Mouse (Mus musculus) bone marrow macrophage, adult 2 months (primary cell): ENCODE data around the gene Lrrc4. TPM values are rescaled to one million over a fixed set of nuclear protein-coding genes. Genes with fewer than 3 reads are reported as not detected.

Experiments used
- H3K27ac ChIP-seq: 2 replicates; pipeline ENCODE4 v1.5.1; 2012; ENCODE audit warnings: low read depth, low read length; ENCODE audit not compliant: insufficient read depth
- H3K4me1 ChIP-seq: 2 replicates; pipeline ENCODE4 v1.6.1; 2012; ENCODE audit warnings: low read length; ENCODE audit not compliant: control insufficient read depth, insufficient read depth
- H3K4me3 ChIP-seq: 2 replicates; pipeline ENCODE4 v1.5.1; 2012; ENCODE audit warnings: mild to moderate bottlenecking, low read length, moderate library complexity; ENCODE audit not compliant: insufficient read depth
- CTCF ChIP-seq: IDR thresholded peaks from 2 replicates; pipeline ENCODE4 v1.5.1; 2012; ENCODE audit warnings: low read depth, mild to moderate bottlenecking, low read length, moderate library complexity
- POLR2A ChIP-seq: IDR thresholded peaks from 2 replicates; pipeline ENCODE4 v1.6.1; 2012; ENCODE audit warnings: mild to moderate bottlenecking, low read depth, low read length, borderline replicate concordance
- polyA plus RNA-seq: library from polyadenylated mRNA; stranded (reverse); fragments of >200 nt; gene quantifications from 2 replicates; pipeline ENCODE4 v1.2.4, GENCODE M21; 2012; ENCODE audit not compliant: missing spikeins, insufficient read depth, insufficient read length

Lrrc4 gene
- polyA plus RNA-seq, 1 experiment = 0.15 TPM

DNA sequence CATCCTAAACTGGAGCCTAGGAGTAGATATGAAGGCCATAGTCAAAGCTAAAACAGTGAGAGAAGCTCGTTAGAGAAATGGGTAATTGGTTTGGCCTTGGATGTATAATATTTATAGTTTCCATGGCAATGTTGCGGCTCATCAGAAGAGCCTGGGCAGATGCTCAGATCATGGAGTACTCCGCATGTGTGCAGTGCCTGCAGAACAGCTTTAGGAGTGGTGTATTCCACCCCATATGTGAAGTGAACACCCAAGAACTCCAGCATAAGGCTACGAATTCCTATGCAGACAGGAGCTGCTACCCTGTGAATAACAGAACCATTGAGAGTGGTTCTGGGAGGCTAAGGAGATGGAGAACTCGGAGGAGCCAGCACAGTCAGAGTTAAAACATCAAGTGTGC, 84.5 kb downstream of the Lrrc4 start:
- TF ChIP-seq CTCF = no peak
- no peak for TF ChIP-seq POLR2A

DNA sequence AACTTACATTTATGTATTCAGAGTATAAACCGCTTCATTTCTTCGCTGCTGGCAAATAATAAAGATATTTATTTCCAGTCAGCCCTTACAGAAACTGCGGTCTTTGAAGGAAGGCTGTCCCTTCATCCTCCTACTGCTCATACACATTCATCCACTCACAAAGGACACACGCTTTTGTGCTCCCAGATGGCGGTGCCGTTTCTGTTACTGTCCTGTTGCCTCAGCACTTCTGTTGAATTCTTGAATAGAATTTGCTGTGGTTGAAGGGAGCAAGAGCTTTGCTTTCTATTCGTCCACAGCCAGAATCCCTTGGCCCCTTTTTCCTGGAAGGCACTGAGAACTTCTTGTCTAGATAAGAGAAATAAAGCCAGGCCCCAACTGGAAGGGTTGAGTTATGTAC, 85.7 kb downstream of the Lrrc4 start:
- Histone ChIP-seq H3K4me1 (no peaks in the 10 kb centered on the region), H3K27ac (no peak overlapping the region), H3K4me3 (no peak overlapping the region)
- TF ChIP-seq POLR2A = no peak
- TF ChIP-seq CTCF = no peak

More for the DNA sequence above, 84.5 kb downstream of the Lrrc4 start:
- Histone ChIP-seq H3K27ac (no peak overlapping the region), H3K4me3 (no peak overlapping the region), H3K4me1 (peaks cover 2% of the 10 kb centered on the region; the same call in 1 of the 2 replicates)

DNA sequence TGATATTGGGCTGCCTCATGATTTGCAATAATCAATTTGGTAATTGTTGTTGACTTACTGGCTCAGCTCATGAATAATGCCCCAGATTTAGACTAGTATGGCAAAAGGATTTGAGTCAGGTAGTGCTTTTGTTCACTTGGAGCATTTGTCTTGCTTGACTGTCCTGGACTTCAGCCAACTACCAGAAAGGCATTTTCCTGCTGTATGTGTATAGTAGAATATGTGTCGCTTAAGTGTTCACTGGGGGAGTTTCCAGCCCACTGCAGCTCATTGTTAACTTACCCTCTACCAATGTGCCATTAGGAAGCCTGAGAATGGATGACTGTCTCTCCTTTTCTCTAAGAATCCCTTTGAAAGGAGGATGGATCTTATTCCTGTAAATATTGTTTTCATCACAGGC, 88.0 kb downstream of the Lrrc4 start:
- H3K4me3 ChIP-seq = no peak overlapping the region
- TF ChIP-seq CTCF (no peak), POLR2A (no peak)
- no peaks in the 10 kb centered on the region for H3K4me1 ChIP-seq
- H3K27ac ChIP-seq = no peak overlapping the region

DNA sequence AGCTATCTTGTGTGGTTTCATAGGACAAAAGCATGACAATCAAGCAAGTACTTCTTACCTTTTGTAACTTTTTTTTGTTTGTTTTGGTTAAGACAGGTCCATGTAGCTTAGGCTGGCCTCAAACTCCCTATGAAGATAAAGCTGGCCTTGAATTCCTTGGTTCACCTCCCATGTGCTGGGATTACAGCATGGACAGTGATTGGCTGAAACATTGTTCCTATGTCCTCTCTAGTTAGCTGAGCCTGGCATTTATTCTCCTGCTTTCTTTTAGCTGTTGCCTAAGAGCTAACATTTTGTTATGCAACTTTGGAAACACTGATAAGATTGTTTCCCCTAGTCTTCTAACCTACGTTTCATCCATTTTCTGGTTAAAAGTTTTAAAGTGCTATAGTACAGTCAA, 93.9 kb downstream of the Lrrc4 start:
- TF ChIP-seq POLR2A = no peak
- TF ChIP-seq CTCF = no peak
- Histone ChIP-seq H3K4me1 (peaks cover 4% of the 10 kb centered on the region; the same call in 1 of the 2 replicates), H3K4me3 (no peak overlapping the region), H3K27ac (no peak overlapping the region)

DNA sequence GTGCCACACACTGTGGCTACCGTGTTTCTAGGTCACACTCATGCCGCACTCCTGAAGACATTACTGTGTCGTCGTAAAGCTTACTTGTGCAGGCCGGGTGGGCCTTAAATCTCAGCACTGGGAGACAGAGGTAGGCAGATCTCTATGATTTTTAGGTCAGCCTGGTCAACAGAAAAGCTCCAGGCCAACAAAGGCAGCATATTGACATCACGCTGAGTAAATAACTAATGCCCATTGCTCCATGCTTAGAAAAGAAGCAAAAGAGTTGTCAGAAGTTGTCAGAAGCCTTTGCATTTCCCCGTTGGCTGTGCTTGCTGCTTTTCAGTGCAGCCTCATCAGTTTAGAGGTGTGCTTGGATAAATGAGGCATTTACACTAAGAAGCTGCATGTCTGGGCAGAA, 94.9 kb downstream of the Lrrc4 start:
- no peak overlapping the region for H3K27ac ChIP-seq
- no peak overlapping the region for H3K4me3 ChIP-seq
- TF ChIP-seq CTCF (no peak), POLR2A (no peak)
- H3K4me1 ChIP-seq = peaks cover 4% of the 10 kb centered on the region; the same call in 1 of the 2 replicates

DNA sequence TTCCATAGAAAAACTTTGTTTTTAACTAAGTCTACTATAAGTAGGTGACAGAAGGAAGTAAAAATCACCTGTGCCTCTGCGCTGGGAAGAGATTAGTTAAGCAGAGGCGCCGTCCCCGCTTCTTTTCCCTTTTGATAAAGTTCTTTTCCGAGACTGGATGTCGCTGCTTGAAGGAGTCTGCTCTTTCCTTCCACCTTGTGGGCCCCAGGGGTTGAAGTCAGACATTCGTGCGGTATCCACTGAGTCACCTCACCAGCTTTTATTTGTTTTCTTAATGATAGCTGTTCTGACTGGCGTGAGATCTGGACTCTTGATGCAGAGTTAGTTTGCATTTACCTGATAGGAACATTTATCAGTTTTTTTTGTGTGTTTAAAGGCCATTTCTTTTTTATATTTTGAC, 96.4 kb downstream of the Lrrc4 start:
- no peak for TF ChIP-seq CTCF
- no peak for TF ChIP-seq POLR2A
- no peak overlapping the region for H3K27ac ChIP-seq
- peaks cover 7% of the 10 kb centered on the region for H3K4me1 ChIP-seq
- no peak overlapping the region for H3K4me3 ChIP-seq

DNA sequence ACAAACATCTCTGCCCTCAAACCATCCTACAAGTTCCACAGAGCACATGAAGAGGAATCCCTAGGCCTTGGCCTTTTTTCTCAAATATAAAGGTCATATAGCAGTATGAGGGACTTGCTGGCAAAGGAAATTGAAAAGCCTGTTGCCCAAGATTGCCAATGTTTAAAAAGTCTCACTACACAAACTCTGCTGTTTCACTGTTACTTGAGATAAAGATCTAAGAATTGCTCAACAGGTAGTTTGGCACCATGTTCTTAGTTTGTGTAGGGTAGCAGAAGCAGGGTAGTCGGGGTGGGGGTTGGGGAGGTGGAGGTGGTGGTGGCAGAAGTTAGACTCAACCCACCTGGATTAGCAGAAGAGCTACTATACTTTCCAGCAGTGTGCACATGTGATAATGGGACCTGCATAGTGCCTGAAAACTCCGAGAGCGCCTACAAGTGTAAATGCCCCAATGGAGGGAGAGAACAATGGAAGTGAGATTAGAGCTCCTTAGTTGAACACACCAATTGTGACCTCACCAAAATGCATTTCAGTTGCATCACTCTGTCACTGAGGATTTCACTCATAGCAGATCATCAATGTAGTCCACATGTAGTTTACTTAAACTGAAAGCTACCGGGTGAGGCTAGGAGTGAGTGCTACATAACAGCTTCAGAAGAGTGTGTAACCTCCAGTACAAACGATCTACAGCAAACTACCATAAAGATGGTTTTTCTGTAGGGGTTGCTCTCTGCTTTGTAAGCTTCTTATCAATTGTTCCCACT, 97.5 kb downstream of the Lrrc4 start:
- Histone ChIP-seq H3K27ac (no peak overlapping the region), H3K4me3 (no peak overlapping the region), H3K4me1 (peaks cover 17% of the 10 kb centered on the region)
- no peak for TF ChIP-seq POLR2A
- no peak for TF ChIP-seq CTCF

DNA sequence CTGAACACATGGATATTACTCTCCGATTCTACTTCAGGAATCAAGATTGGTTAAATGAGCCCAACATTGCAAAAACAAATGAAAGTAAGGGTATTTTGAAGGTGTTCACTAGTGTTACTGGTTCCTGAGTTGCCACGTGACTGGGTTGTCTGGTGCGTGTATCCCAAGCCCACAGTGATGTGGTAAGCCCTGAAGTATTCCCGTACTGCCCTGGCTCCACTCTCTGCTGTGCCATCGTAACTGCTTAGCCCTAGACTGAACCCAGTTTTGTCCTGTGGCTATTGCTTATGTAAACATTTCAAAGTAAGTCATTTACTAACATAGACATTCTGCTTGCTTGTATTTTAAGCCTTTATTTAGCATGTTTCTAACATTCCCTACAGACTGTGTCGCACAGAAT, 100.3 kb downstream of the Lrrc4 start:
- H3K4me1 ChIP-seq = peaks cover 22% of the 10 kb centered on the region
- no peak overlapping the region for H3K4me3 ChIP-seq
- no peak overlapping the region for H3K27ac ChIP-seq
- TF ChIP-seq CTCF = no peak
- no peak for TF ChIP-seq POLR2A

DNA sequence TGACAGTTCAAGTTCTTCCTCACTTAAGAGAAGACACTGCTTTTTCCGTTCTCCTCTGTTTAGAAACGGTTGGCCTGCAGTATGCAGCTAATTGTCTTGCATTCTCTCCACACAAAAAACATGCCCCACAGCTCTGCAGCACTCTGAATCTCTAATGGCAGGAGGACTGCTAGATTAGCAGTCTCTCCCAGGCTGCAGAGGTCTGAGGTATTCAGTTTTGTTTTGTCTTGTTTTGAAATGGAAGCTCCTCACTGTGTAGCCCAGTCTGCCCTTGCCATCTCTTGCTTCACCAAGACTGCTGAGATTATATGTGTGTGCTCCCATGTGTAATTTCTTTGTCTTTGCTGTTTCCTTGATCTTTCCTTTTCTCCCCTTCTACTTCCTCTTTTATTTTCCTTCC, 101.9 kb downstream of the Lrrc4 start:
- no peak overlapping the region for H3K4me3 ChIP-seq
- TF ChIP-seq POLR2A (no peak), CTCF (no peak)
- H3K27ac ChIP-seq = peak overlapping the region; percentile 48
- peaks cover 22% of the 10 kb centered on the region for H3K4me1 ChIP-seq

DNA sequence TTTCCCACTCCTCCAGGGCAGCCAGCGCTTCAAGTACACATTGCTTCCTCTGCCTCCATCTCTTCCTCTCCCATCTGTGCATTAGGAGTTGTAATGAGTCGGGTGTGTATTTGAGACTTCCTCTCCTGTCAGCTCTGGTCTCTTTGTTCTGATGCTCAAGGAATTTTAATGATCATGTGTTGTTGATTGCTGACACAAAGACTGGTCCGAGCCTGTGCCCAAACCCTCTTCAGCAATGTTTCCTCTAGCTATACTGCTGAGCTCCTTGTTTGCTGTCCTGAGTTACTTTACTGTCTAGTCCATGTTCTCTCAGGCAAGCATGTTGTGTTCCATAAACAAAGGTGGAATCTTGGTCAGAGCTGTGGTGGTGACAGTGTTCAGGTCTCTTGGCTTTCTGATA, 102.3 kb downstream of the Lrrc4 start:
- Histone ChIP-seq H3K4me3 (no peak overlapping the region), H3K27ac (peak overlapping the region; percentile 48), H3K4me1 (peaks cover 22% of the 10 kb centered on the region)
- no peak for TF ChIP-seq POLR2A
- no peak for TF ChIP-seq CTCF

DNA sequence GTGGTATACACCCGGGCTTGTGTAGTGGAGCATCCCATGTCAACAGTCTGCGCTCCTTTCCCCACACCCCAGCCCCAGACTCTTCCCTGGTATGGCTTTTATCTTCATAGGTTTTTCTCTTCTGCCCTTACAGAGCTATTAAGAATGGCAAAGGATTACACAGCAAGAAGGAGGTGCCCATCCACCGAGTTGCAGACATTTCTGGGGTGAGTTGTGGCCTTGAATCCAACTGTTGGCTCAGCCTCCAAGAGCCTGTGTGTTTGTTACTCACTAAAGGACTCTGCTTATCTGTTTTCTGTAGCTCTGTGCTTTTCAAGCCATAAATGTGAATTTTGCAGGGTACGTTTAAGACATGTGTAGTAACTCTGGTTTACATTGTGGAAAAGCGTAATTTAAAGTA, 106.8 kb downstream of the Lrrc4 start:
- Histone ChIP-seq H3K27ac (no peak overlapping the region), H3K4me1 (peaks cover 28% of the 10 kb centered on the region), H3K4me3 (no peak overlapping the region)
- TF ChIP-seq CTCF (no peak), POLR2A (no peak)
